Mouse (Mus musculus) thymus, postnatal 36 days (tissue): ENCODE measurements at regions not wholly inside any gene's neighbourhood (a gene's known extent, or its start where the extent isn't known, plus 50 kb on each side); places are given as distances from the start of the nearest gene placed in this dataset.

Source experiments
- DNase-seq, 2 experiments: peaks; one replicate each; pipeline ENCODE4 v3.0.0; 2022; ENCODE audit warnings: mixed read lengths in 2 of 2

DNA sequence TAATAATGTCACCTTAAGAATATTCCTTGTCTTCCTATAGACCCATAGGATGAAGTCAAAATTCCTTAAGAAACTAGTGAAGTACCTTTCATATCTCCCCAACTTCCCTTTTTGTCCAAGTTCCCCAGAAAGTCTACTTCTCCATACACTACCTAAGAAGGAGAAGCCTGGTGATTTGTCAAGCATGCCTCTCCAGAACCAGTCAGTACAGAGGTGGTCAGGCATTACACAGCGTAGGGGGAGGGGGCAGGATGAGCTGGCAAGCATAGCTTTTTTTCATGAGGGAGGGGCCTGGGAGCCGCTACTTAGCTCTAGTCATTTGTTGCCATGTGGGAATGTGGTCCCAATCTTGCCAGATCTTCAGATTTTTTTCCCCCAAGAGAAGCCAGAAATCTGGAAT lies 54.0 kb upstream of the Satb2 start:
- no peak for DNase-seq

DNA sequence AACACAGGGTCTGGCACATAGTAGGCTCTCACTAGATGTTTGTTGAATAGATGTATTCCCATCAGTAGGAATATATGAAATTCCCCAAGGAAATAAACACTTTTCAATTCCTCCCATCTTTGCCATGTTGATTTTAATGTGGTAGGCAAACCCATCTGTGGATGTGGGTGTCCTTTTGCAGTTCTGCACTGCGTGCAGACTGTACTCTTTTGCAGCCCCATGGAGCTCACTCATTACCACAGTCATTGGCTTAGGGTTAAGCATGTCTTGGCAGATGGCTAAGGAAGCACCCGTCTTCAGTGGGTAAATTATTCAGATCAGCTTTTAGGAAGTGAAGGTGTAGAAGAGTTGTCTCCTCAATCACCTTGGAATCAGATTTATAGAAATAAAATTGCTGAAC lies 54.8 kb upstream of the Satb2 start:
- DNase-seq = no peak

- DNase-seq = no peak
Observed at GRCm38 (mm10) chr1:57034411-57034810, 56.0 kb upstream of the Satb2 start.

GRCm38 (mm10) chr1:57036382-57036781 lies 57.9 kb upstream of the Satb2 start:
- no peak for DNase-seq

GRCm38 (mm10) chr1:57040201-57040600 lies 61.8 kb upstream of the Satb2 start:
- DNase-seq = no peak

DNA sequence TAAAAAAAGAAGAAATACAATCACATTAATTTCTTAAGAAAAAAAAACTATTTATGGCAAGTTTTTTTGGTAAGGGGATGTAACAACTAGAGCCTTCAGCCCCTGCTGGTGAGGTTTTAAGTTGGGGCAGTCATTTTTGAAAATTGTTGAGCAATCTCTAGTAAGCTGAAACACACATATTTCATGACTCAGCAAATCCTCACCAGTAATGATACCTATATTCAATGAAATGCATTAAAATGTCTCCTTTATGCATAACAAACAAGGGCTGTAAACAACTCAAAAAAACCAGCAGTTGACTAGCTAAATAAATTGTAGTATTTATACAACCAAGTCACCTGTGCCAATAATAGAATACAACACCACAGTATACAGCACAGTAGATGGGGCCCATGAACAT lies 63.1 kb upstream of the Satb2 start:
- DNase-seq = no peak

DNA sequence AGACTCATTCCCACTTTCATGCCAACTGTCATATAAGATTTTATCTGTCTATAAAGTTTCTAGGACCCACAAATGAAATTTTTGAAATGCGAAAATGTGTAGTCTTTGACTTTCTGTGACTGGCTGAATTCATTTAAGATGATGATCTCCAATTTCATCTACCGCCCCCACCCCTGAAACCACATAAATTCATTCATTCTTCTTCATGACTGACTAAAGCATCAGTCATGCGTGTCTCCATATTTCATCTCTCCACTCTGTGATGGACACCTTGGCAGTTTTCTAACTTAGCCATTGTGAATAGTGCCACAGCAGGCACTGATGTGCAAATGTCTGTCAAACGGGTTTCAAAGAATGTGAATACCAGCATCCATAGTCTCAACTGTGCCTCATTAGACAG lies 75.4 kb upstream of the Satb2 start:
- DNase-seq = no peak

DNA sequence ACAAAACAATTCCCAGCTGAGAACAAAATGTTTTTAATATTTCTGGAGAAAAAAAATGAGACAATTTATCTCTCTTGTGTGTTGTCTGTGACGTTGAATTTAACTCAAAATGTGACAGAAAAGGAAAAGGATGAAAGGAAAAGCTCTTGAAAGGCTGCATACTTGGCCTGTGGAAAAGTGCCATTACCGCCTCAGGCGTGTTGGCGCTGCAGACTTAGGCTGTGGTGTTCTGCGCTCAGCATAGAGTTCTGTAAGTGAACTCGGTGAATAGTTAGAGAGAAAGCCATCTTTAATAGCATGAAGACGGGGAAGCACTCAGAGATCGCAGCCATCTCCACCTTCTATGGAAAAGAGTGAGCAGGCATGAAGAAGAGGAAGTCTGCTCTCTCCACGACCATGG lies 77.5 kb upstream of the Satb2 start:
- no peak for DNase-seq

DNA sequence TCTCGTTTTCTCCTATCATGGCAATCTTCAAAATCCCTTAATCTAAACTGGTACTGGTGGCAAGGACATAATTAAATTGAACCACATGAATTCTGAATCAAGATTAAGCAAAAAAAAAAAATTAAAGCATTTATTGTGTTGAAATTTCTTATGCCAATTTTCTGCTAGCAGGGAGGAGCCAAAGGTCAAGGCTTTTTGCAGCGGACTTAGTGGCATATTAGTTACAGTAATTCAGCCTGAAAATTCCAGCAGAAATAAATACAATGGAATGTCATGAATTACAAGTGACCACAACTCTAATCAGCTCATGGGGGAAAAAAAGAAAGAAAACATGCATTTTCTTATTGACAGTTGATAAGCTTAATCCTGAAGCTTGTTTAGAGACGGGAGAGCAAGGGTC lies 80.8 kb upstream of the Satb2 start:
- DNase-seq = no peak

GRCm38 (mm10) chr1:57075221-57075620 lies 96.8 kb upstream of the Satb2 start:
- DNase-seq = no peak

- DNase-seq = no peak
Observed at GRCm38 (mm10) chr1:57076696-57077095, 98.2 kb upstream of the Satb2 start.

DNA sequence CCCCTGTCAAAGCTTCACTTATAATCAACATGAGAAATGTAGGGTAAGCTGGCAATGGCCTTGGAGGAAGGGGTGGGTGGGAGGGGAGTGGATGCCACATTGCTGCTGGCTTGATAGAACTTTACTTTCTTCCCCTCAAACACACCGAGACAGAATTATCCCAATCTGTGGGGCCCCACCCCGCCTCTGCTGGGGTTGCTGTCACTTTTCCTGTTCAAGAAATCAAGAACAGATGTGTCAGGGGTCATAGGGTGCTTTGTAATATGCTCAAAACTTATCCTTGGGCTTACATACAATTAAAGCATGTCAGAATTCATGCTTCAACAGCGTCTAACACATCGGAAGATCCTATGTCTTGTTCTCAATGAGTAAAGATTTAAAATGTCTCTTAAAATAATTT lies 101.9 kb upstream of the Satb2 start:
- no peak for DNase-seq

GRCm38 (mm10) chr1:57083134-57083533 lies 104.7 kb upstream of the Satb2 start:
- DNase-seq = no peak

GRCm38 (mm10) chr1:57083540-57084083 lies 105.2 kb upstream of the Satb2 start:
- no peak for DNase-seq

DNA sequence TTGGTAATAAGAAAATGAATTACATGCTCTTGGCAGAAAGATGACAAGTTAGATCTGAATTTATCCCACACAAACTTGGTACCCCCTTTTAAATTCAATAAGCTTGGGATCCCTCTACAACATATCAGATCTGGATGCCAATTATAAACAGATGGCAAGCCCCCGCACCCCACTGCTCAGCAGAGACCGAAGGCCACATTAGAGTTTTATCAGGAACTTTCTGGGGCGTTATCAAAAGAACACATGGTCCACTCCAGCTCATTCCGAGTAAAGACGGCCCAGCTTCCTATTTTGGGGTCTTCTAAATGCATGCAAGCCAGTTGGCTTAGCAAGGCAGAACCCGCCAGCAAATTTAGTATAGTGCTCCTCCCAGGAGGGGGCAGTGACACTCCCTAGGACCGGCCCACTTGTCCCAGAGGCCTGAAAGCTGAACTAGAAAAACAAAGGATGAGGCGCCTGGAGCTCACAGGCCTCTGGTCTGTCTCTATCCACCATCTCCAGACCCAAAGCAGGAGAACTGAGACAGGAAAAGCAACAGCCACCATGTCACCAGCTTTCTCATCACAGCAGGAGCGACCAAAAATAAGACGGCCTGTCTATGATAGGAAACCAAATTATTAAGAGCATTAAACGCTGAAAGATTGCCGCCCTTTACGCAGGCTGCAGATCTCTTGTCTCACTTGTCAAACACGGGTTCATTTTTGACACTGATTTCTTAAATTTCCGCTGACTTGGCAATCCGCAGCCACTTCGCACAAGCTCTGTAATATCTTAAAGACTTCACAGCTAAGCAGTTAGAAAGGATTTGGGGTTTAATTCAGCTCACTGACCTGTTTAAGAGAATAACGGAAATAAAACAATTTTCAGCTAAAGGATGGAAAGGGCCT lies 117.2 kb upstream of the Satb2 start:
- no peak for DNase-seq

GRCm38 (mm10) chr1:57096248-57096600 lies 117.8 kb upstream of the Satb2 start:
- no peak for DNase-seq

DNA sequence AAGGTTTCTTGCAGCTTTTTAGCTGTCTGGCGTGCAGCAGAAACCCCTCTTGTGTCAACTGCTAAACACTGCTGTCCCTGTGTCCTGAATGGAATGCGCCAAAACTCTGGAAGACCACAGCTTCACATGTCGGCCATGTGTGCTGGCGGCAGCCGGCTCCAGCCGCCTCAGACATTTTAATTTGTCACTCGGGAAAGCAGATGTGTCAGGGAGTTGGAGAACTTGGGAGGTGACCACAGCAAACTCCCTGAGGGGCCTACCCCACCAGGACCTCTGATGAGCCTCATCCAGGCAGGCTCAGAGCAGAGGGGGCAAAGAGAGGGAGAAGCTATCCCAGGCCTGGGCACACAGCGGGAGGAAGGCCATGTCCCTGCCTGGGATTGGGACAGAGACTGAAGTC lies 118.3 kb upstream of the Satb2 start:
- no peak for DNase-seq

DNA sequence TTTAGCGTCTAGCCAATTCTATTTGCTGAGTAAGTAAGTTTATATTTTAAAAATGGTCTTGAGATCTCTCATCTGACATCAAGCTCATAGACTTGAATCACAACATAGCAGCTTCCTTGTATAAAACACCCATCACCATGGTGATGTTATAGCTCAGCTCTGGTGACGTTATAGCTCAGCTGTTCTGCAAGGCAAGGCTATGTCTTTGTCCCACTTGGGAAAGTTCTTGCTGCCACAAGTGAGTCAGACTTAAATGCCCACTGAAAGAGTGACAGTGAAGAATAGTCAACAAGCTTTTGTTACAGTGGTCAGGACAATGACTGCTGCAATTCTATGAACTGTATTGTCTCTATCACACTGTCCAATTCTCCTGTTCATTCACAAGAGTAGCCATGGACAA lies 122.2 kb upstream of the Satb2 start:
- DNase-seq = no peak

DNA sequence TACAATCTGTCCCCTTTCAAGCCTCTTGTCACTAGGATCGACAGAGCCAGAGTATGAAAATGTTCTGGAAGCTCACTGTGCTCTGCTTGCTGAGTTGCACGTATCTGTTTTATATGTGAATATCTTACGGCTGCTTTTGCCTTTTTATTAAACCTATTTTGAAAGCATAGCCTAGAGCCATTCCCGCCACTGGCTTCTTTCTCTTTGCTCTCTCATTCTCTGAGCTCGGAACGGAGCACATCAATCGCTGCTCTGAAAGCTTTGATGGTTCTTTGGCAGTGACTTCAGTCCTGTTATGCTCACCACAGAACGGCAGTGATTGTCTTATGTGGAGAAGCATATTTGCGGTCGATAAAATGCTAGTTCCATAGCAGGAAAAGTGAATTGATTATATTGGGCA lies 128.9 kb upstream of the Satb2 start:
- DNase-seq = no peak

DNA sequence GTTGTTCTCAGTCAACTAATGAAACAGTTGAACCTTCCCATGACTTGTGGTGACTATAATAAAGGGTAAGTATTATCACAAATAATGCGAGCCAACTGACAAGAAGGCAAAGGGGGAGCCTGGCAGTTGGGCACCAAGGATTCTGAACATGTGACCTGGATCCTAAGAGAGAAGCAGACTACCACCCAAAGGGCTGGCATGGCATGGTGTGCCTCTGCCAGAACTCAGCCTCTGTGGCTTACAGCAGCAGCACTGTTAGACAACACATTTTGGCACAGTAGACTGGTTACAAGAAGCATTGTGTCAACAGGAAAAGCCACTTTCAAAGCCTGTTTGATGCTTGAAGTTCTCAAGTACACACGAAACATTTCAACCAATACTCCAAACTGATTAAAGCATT lies 142.2 kb upstream of the Satb2 start:
- no peak for DNase-seq

- no peak for DNase-seq
Observed at GRCm38 (mm10) chr1:57144181-57144580, 165.7 kb upstream of the Satb2 start.

DNA sequence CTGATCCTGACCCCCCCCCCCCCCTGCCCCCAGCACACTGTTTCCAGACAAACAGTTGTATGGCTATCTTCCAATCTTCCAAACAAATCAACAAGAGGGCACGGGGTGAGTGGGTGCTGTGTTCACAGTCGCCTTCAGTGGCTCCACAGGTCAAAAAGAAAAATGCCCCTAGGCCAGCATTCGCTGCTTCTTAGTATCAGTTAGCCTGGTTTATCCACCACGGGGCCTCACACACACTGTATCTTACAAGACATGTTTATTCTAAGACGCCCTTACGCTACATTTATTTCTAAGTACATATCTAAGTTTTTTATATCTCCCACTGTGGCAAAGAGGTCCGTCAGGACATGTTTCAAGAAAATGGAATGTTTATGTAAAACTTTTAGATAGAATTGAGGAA lies 177.4 kb upstream of the Satb2 start:
- no peak for DNase-seq

GRCm38 (mm10) chr1:57164443-57164842 lies 186.0 kb upstream of the Satb2 start:
- DNase-seq = no peak

DNA sequence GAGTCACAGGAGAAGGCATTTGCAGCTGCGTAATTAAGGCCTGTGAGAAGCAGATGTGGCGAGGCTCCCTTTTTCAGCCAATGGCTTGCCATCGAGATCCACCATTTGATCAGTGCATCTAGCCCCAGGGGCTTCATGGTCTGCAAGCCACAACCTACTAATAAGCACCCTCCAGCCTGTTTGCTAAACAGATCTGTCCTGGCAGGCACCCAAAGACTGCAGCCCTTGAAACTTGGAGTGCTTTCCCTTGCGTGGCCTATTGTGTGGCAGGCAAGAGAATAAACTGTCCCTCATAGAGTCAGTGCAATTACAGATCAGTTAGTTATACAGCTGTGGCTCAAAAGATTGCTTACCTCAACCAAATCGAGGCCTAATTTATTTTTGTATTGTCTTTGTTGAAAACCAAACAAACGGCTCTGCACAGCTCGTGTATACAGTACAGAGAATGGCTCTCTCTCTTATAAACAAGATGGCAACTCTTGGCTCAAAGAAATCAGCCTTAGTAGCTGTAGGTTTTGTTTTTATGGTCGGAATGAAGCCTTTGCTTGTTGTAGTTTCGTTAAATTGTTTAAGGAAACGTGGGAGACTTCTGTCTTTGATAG lies 195.9 kb upstream of the Satb2 start:
- no peak for DNase-seq
